Mouse (Mus musculus) liver, adult 2 months (tissue): ENCODE results near the gene Clasrp.

Experiments used
- CTCF ChIP-seq: fragments of 200-500 bp; IDR thresholded peaks from 2 replicates; pipeline ENCODE4 v1.5.1; 2011; ENCODE audit warnings: low read depth, low read length, control low read depth
- POLR2A ChIP-seq: fragments of 200-500 bp; IDR thresholded peaks from 2 replicates; pipeline ENCODE4 v1.6.1; 2011; ENCODE audit warnings: low read length, control low read depth; ENCODE audit not compliant: insufficient read depth; ENCODE audit errors: extremely low read depth

GRCm38 (mm10) chr7:19561431-19561764, 42.9 kb downstream of the Clasrp start:
- TF ChIP-seq POLR2A (no peak), CTCF (no peak)
